ENCODE assay signal across 22 mouse cellular contexts in the genomic region with DNA sequence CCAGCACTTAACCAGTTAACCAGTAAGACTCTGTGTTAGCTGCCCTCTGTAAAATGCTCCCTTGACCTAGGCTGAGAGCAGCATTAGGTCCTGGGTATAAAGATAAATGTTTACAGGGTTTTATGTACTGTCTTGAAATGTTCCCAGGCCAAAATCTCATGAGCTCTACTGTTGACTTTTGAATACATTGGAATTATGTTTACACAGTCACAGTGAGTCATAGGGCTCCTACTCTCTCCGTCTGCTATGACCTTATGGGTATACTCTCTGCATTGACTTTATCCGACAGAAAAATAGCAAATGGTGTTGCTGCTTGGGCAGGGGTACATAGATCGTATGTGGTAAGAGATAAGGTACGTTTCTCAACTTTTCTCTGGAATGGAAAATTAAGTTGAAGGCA.
"Had no signal": no experiment of that assay in that cellular context is flagged by ENCODE, and none has a peak within 500 bp of the region (broad histone marks: within the 10 kb centered on the region; RNA-seq: fewer than 3 reads in every experiment).

No protein-coding gene starts in this region.

- H3K9ac ChIP-seq: forebrain, postnatal 0 days; heart, embryonic 13.5 days; heart, embryonic 15.5 days; hindbrain, embryonic 13.5 days; hindbrain, embryonic 15.5 days; kidney, embryonic 15.5 days; limb, embryonic 12.5 days had no signal

- H3K9me3 ChIP-seq: heart, embryonic 13.5 days; heart, embryonic 15.5 days; hindbrain, embryonic 13.5 days; hindbrain, embryonic 15.5 days; kidney, embryonic 15.5 days; limb, embryonic 12.5 days had no signal

- H3K27me3 ChIP-seq: heart, embryonic 13.5 days; heart, embryonic 15.5 days; hindbrain, embryonic 13.5 days; hindbrain, embryonic 15.5 days; kidney, embryonic 15.5 days; limb, embryonic 12.5 days had no signal

- ATAC-seq: forebrain, postnatal 0 days; hindbrain, postnatal 0 days had no signal

- DNase-seq: forebrain, postnatal 0 days; gastrocnemius, adult 2 months; gastrocnemius, postnatal 10 days; gastrocnemius, postnatal 25 days; heart, adult 18-20 months; heart, postnatal 14 days; heart, postnatal 36 days; kidney, adult 11 months; kidney, postnatal 14 days; kidney, postnatal 36 days; layer of hippocampus, adult 9-11 months; layer of hippocampus, postnatal 36 days; left cerebral cortex, postnatal 4 days had no signal

- H3K27ac ChIP-seq: gastrocnemius, adult 2 months; heart, embryonic 13.5 days; heart, embryonic 15.5 days; hindbrain, embryonic 13.5 days; hindbrain, embryonic 15.5 days; hindbrain, postnatal 0 days; kidney, embryonic 15.5 days; kidney, postnatal 0 days; limb, embryonic 12.5 days had no signal

- H3K4me3 ChIP-seq: gastrocnemius, adult 2 months; heart, embryonic 13.5 days; heart, embryonic 15.5 days; hindbrain, embryonic 13.5 days; hindbrain, embryonic 15.5 days; kidney, embryonic 15.5 days; limb, embryonic 12.5 days had no signal

- H3K36me3 ChIP-seq: heart, embryonic 13.5 days; heart, embryonic 15.5 days; hindbrain, embryonic 13.5 days; hindbrain, embryonic 15.5 days; kidney, embryonic 15.5 days; limb, embryonic 12.5 days had no signal

- H3K4me2 ChIP-seq: heart, embryonic 11.5 days; heart, embryonic 13.5 days; heart, embryonic 15.5 days; hindbrain, embryonic 13.5 days; hindbrain, embryonic 15.5 days; kidney, embryonic 15.5 days; limb, embryonic 12.5 days had no signal

- H3K4me1 ChIP-seq: heart, embryonic 13.5 days; heart, embryonic 15.5 days; hindbrain, embryonic 13.5 days; hindbrain, embryonic 15.5 days; kidney, embryonic 15.5 days; limb, embryonic 12.5 days had no signal
